ENCODE assay signal across 18 mouse cellular contexts in the genomic region with DNA sequence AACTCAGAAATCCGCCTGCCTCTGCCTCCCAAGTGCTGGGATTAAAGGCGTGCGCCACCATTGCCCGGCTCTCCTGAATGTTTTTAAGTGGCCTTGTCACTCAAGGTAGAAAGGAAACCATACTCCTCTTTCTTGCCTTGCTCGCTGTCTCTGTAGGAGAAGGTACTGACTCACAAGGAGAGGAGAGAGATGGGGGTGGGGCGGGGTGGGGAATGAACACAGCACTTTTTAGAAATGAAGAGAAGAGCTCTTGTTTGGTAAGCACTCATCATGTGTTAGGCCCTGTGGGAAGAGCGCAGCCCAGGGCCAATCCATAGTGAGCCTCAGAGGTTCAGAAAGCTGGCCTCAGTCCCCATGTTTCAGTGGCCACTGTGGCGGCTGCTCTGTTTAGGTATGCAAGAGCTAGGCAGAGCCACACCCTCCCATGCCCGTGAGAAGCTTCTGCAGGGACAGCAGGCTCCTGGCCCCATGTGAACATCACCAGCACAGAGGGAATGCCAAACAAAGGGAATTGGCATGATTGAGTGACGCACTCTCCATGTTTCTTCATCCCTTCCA.
DNase-seq lines count a peak whose midpoint lies in the region; ATAC-seq and TF ChIP-seq lines count a peak whose summit lies in the region.
"Had no signal": no experiment of that assay in that cellular context is flagged by ENCODE, and none has a peak within 500 bp of the region (broad histone marks: within the 10 kb centered on the region; RNA-seq: fewer than 3 reads in every experiment).

No protein-coding gene starts in this region.

- H3K4me1 ChIP-seq in heart, embryonic 12.5 days (replicated peaks): peaks cover 10% of the 10 kb centered on the region
- H3K4me1 ChIP-seq in G1E (ENCODE audit: insufficient read depth, low read depth, low read length): peaks cover 79% of the 10 kb centered on the region
- peaks cover 51% of the 10 kb centered on the region for H3K4me1 ChIP-seq in liver, embryonic 16.5 days (ENCODE audit: control insufficient read depth, low read depth, low read length)

- no peak for DNase-seq in heart, adult 18-20 months
- no peak for DNase-seq in G1E (ENCODE audit: low spot score)
- peak; percentile 53 for DNase-seq in c-Kit-positive CD71-positive TER-119-positive erythroid progenitor cells, embryonic 14.5 days (ENCODE audit: low spot score)
- no peak for DNase-seq in gastrocnemius, adult 18-20 months (ENCODE audit: low spot score)
- DNase-seq in kidney, adult 18-20 months: no peak
- DNase-seq: cerebellum, adult 8-10 months; gastrocnemius, postnatal 25 days; kidney, adult 8-10 months; kidney, postnatal 25 days; retina, postnatal 1 day; thymus, postnatal 14 days had no signal

- H3K4me3 ChIP-seq in heart, embryonic 12.5 days: no peak overlapping the region
- no peak overlapping the region; the same call in 1 of the 2 replicates for H3K4me3 ChIP-seq in G1E (ENCODE audit: low read depth, low read length)
- H3K4me3 ChIP-seq in liver, embryonic 16.5 days (ENCODE audit: low read depth, low read length): no peak overlapping the region
- H3K4me3 ChIP-seq: embryonic facial prominence, embryonic 10.5 days; limb, embryonic 15.5 days; midbrain, embryonic 15.5 days had no signal

- no peak overlapping the region for H3K27ac ChIP-seq in heart, embryonic 12.5 days (ENCODE audit: poor library complexity, severe bottlenecking)
- H3K27ac ChIP-seq in liver, embryonic 16.5 days (ENCODE audit: low read length): peak overlapping the region; percentile 28; the same call in 1 of the 2 replicates
- H3K27ac ChIP-seq: embryonic facial prominence, embryonic 10.5 days; limb, embryonic 15.5 days; midbrain, embryonic 15.5 days had no signal

- no peaks in the 10 kb centered on the region for H3K9me3 ChIP-seq in heart, embryonic 12.5 days (replicated peaks)
- no peaks in the 10 kb centered on the region for H3K9me3 ChIP-seq in G1E (replicated peaks)
- no peaks in the 10 kb centered on the region for H3K9me3 ChIP-seq in liver, embryonic 16.5 days (replicated peaks; ENCODE audit: control insufficient read depth, low read length)
- H3K9me3 ChIP-seq: embryonic facial prominence, embryonic 10.5 days; limb, embryonic 15.5 days; midbrain, embryonic 15.5 days had no signal

- ATAC-seq in heart, embryonic 12.5 days (ENCODE audit: insufficient number of reproducible peaks, low FRiP score): peak; percentile 83
- peak; percentile 55 for ATAC-seq in G1E (ENCODE audit: extremely low read depth, insufficient number of reproducible peaks, low FRiP score, poor library complexity, severe bottlenecking)
- ATAC-seq in liver, embryonic 16.5 days (ENCODE audit: low read depth): peak; percentile 46
- ATAC-seq: forebrain, embryonic 14.5 days; lung, postnatal 0 days; midbrain, embryonic 15.5 days had no signal

- no peak overlapping the region for H3K9ac ChIP-seq in heart, embryonic 12.5 days
- no peak overlapping the region for H3K9ac ChIP-seq in liver, embryonic 16.5 days (ENCODE audit: low read depth, low read length)
- H3K9ac ChIP-seq: limb, embryonic 15.5 days; midbrain, embryonic 15.5 days had no signal

- WGBS in heart, embryonic 12.5 days: 75% methylated on average over 10 of the region's 10 CpGs
- WGBS in liver, embryonic 16.5 days (ENCODE audit: insufficient replicate concordance): 64% methylated on average over 10 of the region's 10 CpGs

- no peak overlapping the region for H3K4me2 ChIP-seq in heart, embryonic 12.5 days
- H3K4me2 ChIP-seq in liver, embryonic 16.5 days (ENCODE audit: low read depth, low read length): no peak overlapping the region; the same call in 1 of the 2 replicates
- H3K4me2 ChIP-seq: limb, embryonic 15.5 days; midbrain, embryonic 15.5 days had no signal

- H3K27me3 ChIP-seq in heart, embryonic 12.5 days (replicated peaks): no peaks in the 10 kb centered on the region
- H3K27me3 ChIP-seq in G1E (ENCODE audit: insufficient read depth, low read length): no peaks in the 10 kb centered on the region
- no peaks in the 10 kb centered on the region for H3K27me3 ChIP-seq in liver, embryonic 16.5 days (ENCODE audit: control insufficient read depth, insufficient read depth, low read depth, low read length)
- H3K27me3 ChIP-seq: limb, embryonic 15.5 days; midbrain, embryonic 15.5 days had no signal

- H3K36me3 ChIP-seq in heart, embryonic 12.5 days: no peaks in the 10 kb centered on the region
- H3K36me3 ChIP-seq in G1E (replicated peaks): peaks cover 3% of the 10 kb centered on the region
- H3K36me3 ChIP-seq in liver, embryonic 16.5 days (ENCODE audit: control insufficient read depth, insufficient read depth): no peaks in the 10 kb centered on the region
- H3K36me3 ChIP-seq: embryonic facial prominence, embryonic 10.5 days; limb, embryonic 15.5 days; midbrain, embryonic 15.5 days had no signal

- TF ChIP-seq CTCF in G1E (IDR thresholded peaks at IDR 0.05; ENCODE audit: low read depth, low read length): no peak
